Mouse (Mus musculus): ENCODE results near the gene Ap3b1. TPM values are rescaled to one million over a fixed set of nuclear protein-coding genes. Genes with fewer than 3 reads are reported as not detected.
"Not testable (repeated sequence)": the region's sequence is repeated elsewhere in the genome, so short reads cannot be mapped to it uniquely, and the experiment has no call there.

The Ap3b1 gene
- 21.2 and 29.2 TPM in 2 replicates for polyA plus RNA-seq (2012; rRNA removed)

GRCm38 (mm10) chr13:94358401-94359265 lies at the start of gene Ap3b1:
Gene Ap3b1 (plus strand): TSS chr13:94358960.
- DNase-seq: peak; percentile 86
- TF ChIP-seq CTCF (IDR thresholded peaks at IDR 0.05; ENCODE audit: insufficient read depth, low read length): no peak
- TF ChIP-seq POLR2A (IDR thresholded peaks at IDR 0.05; ENCODE audit: borderline replicate concordance, extremely low read depth, low read depth, low read length): peak; percentile 66; the same call in 1 of the 2 replicates
- no peaks in the 10 kb centered on the region for H3K4me1 ChIP-seq (ENCODE audit: control insufficient read depth, insufficient read depth, low read length)
- peak within 1 kb of the TSS; percentile 99 for H3K4me3 ChIP-seq (replicated peaks; ENCODE audit: extremely low read depth, low read depth, low read length)
- under 1% methylated on average over 79 of the region's 79 CpGs for WGBS

GRCm38 (mm10) chr13:94312812-94313211 lies 45.9 kb upstream of the Ap3b1 start:
- H3K4me1 ChIP-seq (ENCODE audit: control insufficient read depth, insufficient read depth, low read length); DNase-seq; H3K4me3 ChIP-seq (replicated peaks; ENCODE audit: extremely low read depth, low read depth, low read length): not testable (repeated sequence)
- WGBS: 93% methylated on average over 8 of the region's 8 CpGs

GRCm38 (mm10) chr13:94316975-94317511 lies 41.7 kb upstream of the Ap3b1 start:
- no peak for DNase-seq
- Histone ChIP-seq H3K4me1 (ENCODE audit: control insufficient read depth, insufficient read depth, low read length) (no peaks in the 10 kb centered on the region), H3K4me3 (replicated peaks; ENCODE audit: extremely low read depth, low read depth, low read length) (no peak overlapping the region)
- no peak for TF ChIP-seq POLR2A (IDR thresholded peaks at IDR 0.05; ENCODE audit: borderline replicate concordance, extremely low read depth, low read depth, low read length)
- no peak for TF ChIP-seq CTCF (IDR thresholded peaks at IDR 0.05; ENCODE audit: insufficient read depth, low read length)
- 80% methylated on average over 10 of the region's 10 CpGs for WGBS

- no peak for TF ChIP-seq POLR2A (IDR thresholded peaks at IDR 0.05; ENCODE audit: borderline replicate concordance, extremely low read depth, low read depth, low read length)
- no peak for TF ChIP-seq CTCF (IDR thresholded peaks at IDR 0.05; ENCODE audit: insufficient read depth, low read length)
- H3K4me1 ChIP-seq (ENCODE audit: control insufficient read depth, insufficient read depth, low read length): no peaks in the 10 kb centered on the region
- no peak for DNase-seq
- WGBS: 83% methylated on average over 1 of the region's 1 CpGs
- H3K4me3 ChIP-seq (replicated peaks; ENCODE audit: extremely low read depth, low read depth, low read length): no peak overlapping the region
Measured at GRCm38 (mm10) chr13:94321094-94321792, 37.5 kb upstream of the Ap3b1 start.

- H3K4me3 ChIP-seq (replicated peaks; ENCODE audit: extremely low read depth, low read depth, low read length): no peak overlapping the region
- WGBS: 92% methylated on average over 4 of the region's 4 CpGs
- no peak for DNase-seq
- no peaks in the 10 kb centered on the region for H3K4me1 ChIP-seq (ENCODE audit: control insufficient read depth, insufficient read depth, low read length)
- TF ChIP-seq CTCF (IDR thresholded peaks at IDR 0.05; ENCODE audit: insufficient read depth, low read length) (no peak), POLR2A (IDR thresholded peaks at IDR 0.05; ENCODE audit: borderline replicate concordance, extremely low read depth, low read depth, low read length) (no peak)
Measured at GRCm38 (mm10) chr13:94322475-94322874, 36.3 kb upstream of the Ap3b1 start.

- Histone ChIP-seq H3K4me3 (replicated peaks; ENCODE audit: extremely low read depth, low read depth, low read length) (no peak overlapping the region), H3K4me1 (ENCODE audit: control insufficient read depth, insufficient read depth, low read length) (no peaks in the 10 kb centered on the region)
- TF ChIP-seq POLR2A (IDR thresholded peaks at IDR 0.05; ENCODE audit: borderline replicate concordance, extremely low read depth, low read depth, low read length) (no peak), CTCF (IDR thresholded peaks at IDR 0.05; ENCODE audit: insufficient read depth, low read length) (no peak)
- DNase-seq: no peak
- WGBS: 39% methylated on average over 3 of the region's 3 CpGs
Measured at GRCm38 (mm10) chr13:94328063-94328462, 30.7 kb upstream of the Ap3b1 start.

- 92% methylated on average over 6 of the region's 6 CpGs for WGBS
- H3K4me3 ChIP-seq (replicated peaks; ENCODE audit: extremely low read depth, low read depth, low read length); H3K4me1 ChIP-seq (ENCODE audit: control insufficient read depth, insufficient read depth, low read length); DNase-seq: not testable (repeated sequence)
Measured at GRCm38 (mm10) chr13:94329005-94329404, 29.8 kb upstream of the Ap3b1 start.

- no peaks in the 10 kb centered on the region for H3K4me1 ChIP-seq (ENCODE audit: control insufficient read depth, insufficient read depth, low read length)
- 62% methylated on average over 3 of the region's 3 CpGs for WGBS
- no peak for TF ChIP-seq POLR2A (IDR thresholded peaks at IDR 0.05; ENCODE audit: borderline replicate concordance, extremely low read depth, low read depth, low read length)
- no peak for TF ChIP-seq CTCF (IDR thresholded peaks at IDR 0.05; ENCODE audit: insufficient read depth, low read length)
- no peak for DNase-seq
- H3K4me3 ChIP-seq (replicated peaks; ENCODE audit: extremely low read depth, low read depth, low read length): no peak overlapping the region
Measured at GRCm38 (mm10) chr13:94330392-94330979, 28.3 kb upstream of the Ap3b1 start.

- no peak for DNase-seq
- Histone ChIP-seq H3K4me1 (ENCODE audit: control insufficient read depth, insufficient read depth, low read length) (no peaks in the 10 kb centered on the region), H3K4me3 (replicated peaks; ENCODE audit: extremely low read depth, low read depth, low read length) (no peak overlapping the region)
- 70% methylated on average over 3 of the region's 3 CpGs for WGBS
- no peak for TF ChIP-seq POLR2A (IDR thresholded peaks at IDR 0.05; ENCODE audit: borderline replicate concordance, extremely low read depth, low read depth, low read length)
- TF ChIP-seq CTCF (IDR thresholded peaks at IDR 0.05; ENCODE audit: insufficient read depth, low read length): no peak
Measured at GRCm38 (mm10) chr13:94338357-94338756, 20.4 kb upstream of the Ap3b1 start.

All from lung, adult 2 months (tissue).